Mouse (Mus musculus): ENCODE measurements at regions not wholly inside any gene's neighbourhood (a gene's known extent, or its start where the extent isn't known, plus 50 kb on each side); places are given as distances from the start of the nearest gene placed in this dataset.
"Not testable (repeated sequence)": the region's sequence is repeated elsewhere in the genome, so short reads cannot be mapped to it uniquely, and the experiment has no call there.

- no peak for DNase-seq
These were observed 58.5 kb upstream of the Fbxl7 start for GRCm38 (mm10) chr15:26953818-26954385.

- no peak for DNase-seq
These were observed 63.6 kb upstream of the Fbxl7 start for GRCm38 (mm10) chr15:26958980-26959379.

- DNase-seq = no peak
These were observed 73.1 kb upstream of the Fbxl7 start for GRCm38 (mm10) chr15:26968392-26969025.

- no peak for DNase-seq
These were observed 75.4 kb upstream of the Fbxl7 start for GRCm38 (mm10) chr15:26970770-26971169.

- DNase-seq = no peak
These were observed 97.7 kb upstream of the Fbxl7 start for GRCm38 (mm10) chr15:26993054-26993453.

- DNase-seq = no peak
These were observed 113.7 kb upstream of the Fbxl7 start for GRCm38 (mm10) chr15:27009069-27009468.

- DNase-seq = no peak
These were observed 118.7 kb upstream of the Fbxl7 start for GRCm38 (mm10) chr15:27013906-27014658.

GRCm38 (mm10) chr15:27014659-27014974, 119.2 kb upstream of the Fbxl7 start:
- DNase-seq = no peak

GRCm38 (mm10) chr15:27020471-27020870, 125.1 kb upstream of the Fbxl7 start:
- no peak for DNase-seq

GRCm38 (mm10) chr15:27033261-27033660, 137.9 kb upstream of the Fbxl7 start:
- no peak for DNase-seq

- DNase-seq = no peak
These were observed 148.4 kb upstream of the Fbxl7 start for GRCm38 (mm10) chr15:27043788-27044187.

GRCm38 (mm10) chr15:27050673-27051072, 155.3 kb upstream of the Fbxl7 start:
- no peak for DNase-seq

GRCm38 (mm10) chr15:27063456-27063855, 168.1 kb upstream of the Fbxl7 start:
- DNase-seq = no peak

GRCm38 (mm10) chr15:27063971-27064370, 168.6 kb upstream of the Fbxl7 start:
- no peak for DNase-seq

GRCm38 (mm10) chr15:27067691-27068090, 172.3 kb upstream of the Fbxl7 start:
- no peak for DNase-seq

- DNase-seq = no peak
These were observed 182.5 kb upstream of the Fbxl7 start for GRCm38 (mm10) chr15:27077926-27078325.

GRCm38 (mm10) chr15:27082826-27083225, 187.4 kb upstream of the Fbxl7 start:
- no peak for DNase-seq

GRCm38 (mm10) chr15:27083596-27083995, 188.2 kb upstream of the Fbxl7 start:
- no peak for DNase-seq

GRCm38 (mm10) chr15:27089155-27089554, 193.8 kb upstream of the Fbxl7 start:
- DNase-seq = no peak

GRCm38 (mm10) chr15:27094102-27094501, 198.7 kb upstream of the Fbxl7 start:
- no peak for DNase-seq

GRCm38 (mm10) chr15:27095231-27095630, 199.9 kb upstream of the Fbxl7 start:
- DNase-seq = no peak

GRCm38 (mm10) chr15:27101610-27102009, 206.2 kb upstream of the Fbxl7 start:
- DNase-seq = not testable (repeated sequence)

GRCm38 (mm10) chr15:27109130-27109529, 213.8 kb upstream of the Fbxl7 start:
- no peak for DNase-seq

GRCm38 (mm10) chr15:27129697-27130096, 234.3 kb upstream of the Fbxl7 start:
- DNase-seq = no peak

Data from lung, postnatal 36 days (tissue).